Mouse (Mus musculus) heart, postnatal 36 days (tissue): ENCODE data around the gene Unc93a. TPM values are rescaled to one million over a fixed set of nuclear protein-coding genes. Genes with fewer than 3 reads are reported as not detected.
"Not testable (repeated sequence)": the region's sequence is repeated elsewhere in the genome, so short reads cannot be mapped to it uniquely, and the experiment has no call there.

Experiments used
- DNase-seq, 2 experiments: peaks; one replicate each; pipeline ENCODE4 v3.0.0; 2021 to 2022
- intact Hi-C: fragments of 180-260 bp; cut with DNase I; formaldehyde crosslinking; loops from one replicate; pipeline ENCODE4 v1.15.1; 2025
- total RNA-seq, 2 experiments: library from RNA; stranded (reverse); gene quantifications; 2 replicates each; pipeline ENCODE4 v1.2.3; 2021

Gene Unc93a
- total RNA-seq, 2 experiments from 2014 or later, result not detected

DNA sequence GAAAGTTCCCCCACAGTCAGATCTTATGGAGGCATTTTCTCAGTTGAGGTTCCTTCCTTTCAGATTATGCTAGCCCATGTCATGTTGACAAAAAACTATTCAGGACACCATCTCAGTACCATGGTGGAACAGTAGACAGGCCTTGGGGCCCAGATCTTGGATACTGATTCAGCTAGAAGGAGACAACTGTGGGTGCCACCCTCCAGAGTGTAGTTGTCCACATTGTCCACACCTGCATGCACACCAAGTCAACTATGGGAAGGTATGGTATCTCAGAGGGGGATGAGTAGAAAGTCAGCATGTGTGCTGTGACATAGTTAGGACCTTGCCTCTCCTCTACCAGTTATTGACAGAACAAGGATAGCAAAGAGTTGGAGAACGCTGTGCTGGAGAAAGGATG lies 40.1 kb downstream of the Unc93a start:
- intact Hi-C loops, result not testable (repeated sequence)

DNA sequence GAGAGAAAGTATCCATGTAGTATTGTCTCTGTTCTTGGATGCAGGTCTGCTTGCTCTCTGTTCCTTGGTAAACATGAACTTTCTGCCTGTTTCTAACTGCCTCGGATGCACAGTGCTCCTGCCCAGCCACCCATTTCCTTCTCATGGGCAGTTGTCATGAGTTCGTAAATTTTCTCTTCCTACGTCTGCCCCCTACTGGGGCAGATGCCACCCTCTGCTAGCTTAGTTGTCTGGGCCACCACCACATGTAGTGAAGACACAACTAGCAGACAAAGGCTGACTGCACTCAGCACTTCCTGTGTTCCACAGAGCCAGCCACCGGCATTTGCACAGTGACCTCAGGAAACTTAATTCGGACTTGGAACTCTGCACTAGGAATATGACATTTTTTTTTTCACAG lies 62.4 kb downstream of the Unc93a start:
- intact Hi-C loops, DNase-seq: not testable (repeated sequence)

More for the DNA sequence above, 40.1 kb downstream of the Unc93a start:
- not testable (repeated sequence) for DNase-seq

DNA sequence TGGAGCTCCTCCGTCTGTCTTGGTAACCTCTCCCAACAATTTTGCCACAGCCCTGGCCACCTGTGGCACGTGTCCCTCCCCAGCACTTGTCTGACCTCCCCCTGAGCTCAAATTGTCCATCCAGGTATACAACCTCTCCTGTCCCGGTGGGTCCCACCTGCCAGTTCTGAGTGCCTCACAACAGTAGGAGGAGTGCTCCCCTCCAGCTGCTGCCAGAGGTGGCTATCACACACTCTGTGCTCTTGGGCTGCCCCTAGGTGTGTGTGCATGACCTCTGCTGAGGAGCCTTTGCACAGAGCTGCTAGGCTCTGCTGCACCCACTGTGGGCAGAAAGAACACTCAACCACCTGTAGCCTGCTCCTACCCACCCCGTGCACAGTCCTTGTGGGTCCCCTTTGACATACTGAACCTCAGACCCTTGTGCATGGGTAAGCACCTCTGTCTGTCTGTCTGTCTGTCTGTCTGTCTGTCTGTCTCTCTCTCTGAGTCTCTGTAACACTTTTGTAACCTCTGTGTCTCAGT lies 63.7 kb downstream of the Unc93a start:
- intact Hi-C loops, DNase-seq: not testable (repeated sequence)

DNA sequence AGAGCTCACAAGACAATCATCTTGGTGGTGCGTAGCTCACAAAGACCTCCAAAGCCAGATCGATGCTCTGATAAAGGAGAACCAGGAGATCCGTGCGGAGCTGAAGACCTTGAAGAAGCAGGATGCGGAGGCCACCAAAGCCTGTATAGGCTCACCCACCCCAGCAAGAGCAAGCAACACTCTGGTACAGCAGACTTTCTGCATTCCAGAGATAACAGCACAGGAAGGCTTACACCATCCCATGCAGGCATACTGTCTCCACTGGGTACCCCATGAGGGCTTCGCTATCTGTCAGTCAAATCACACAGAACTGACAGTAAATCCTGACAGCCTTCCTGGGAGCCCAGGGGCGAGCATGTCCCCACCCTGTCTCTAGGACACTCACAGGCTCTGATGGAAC lies 68.7 kb downstream of the Unc93a start:
- intact Hi-C loops, DNase-seq: not testable (repeated sequence)

DNA sequence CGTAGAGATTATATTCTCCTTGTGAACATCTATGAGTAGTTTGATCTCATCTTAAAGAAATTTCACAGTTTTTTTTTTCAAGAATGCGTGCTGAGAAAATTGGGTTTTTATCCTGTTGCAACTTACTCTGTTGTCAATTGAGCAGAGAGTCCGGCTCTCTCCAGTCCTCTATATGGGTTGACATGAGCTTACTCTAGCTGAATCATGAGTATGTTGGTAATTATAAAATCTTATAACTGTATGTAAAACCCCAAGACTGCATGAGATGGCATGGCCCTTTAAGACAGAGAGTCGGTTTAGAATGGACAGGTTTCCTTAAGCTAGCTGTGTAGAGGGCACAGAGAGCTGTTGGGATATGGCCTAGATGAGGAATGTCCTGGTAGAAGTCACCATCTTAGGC lies 70.8 kb downstream of the Unc93a start, which contains the start of gene Tcp10b:
Tcp10b (plus strand) TSS at position 301 of the 400 bp plus-strand sequence.
- intact Hi-C loops, result not testable (repeated sequence)

More for the DNA sequence above, 70.8 kb downstream of the Unc93a start, which contains the start of gene Tcp10b:
- DNase-seq, result not testable (repeated sequence)

Other genes with a start within 250 kb of the Unc93a start
- gene Pnldc1, start 221.6 kb downstream of the Unc93a start, total RNA-seq, result under 1 TPM; 0.38 to 0.50 TPM
- 100 to 1,000 TPM; 196 to 207 TPM for gene Tcp1, start 216.1 kb downstream of the Unc93a start, total RNA-seq
- gene Mrpl18, start 215.5 kb downstream of the Unc93a start, total RNA-seq, result 100 to 1,000 TPM; 153 to 159 TPM
- gene Acat3, start 191.2 kb downstream of the Unc93a start, total RNA-seq, result under 1 TPM in 1 of 2 experiments, not detected in 1; 0.17 TPM
- gene Acat2, start 171.1 kb downstream of the Unc93a start, total RNA-seq, result 1 to 10 TPM; 5.9 to 8.8 TPM
- 10 to 100 TPM; 32.3 to 33.9 TPM for gene Wtap, start 137.6 kb downstream of the Unc93a start, total RNA-seq
- gene Sod2, start 125.0 kb downstream of the Unc93a start, total RNA-seq, result 1,000 to 10,000 TPM; 1,043 to 1,108 TPM
- not detected for gene Gpr31b, start 79.5 kb downstream of the Unc93a start, total RNA-seq
- not detected for gene Tcp10b, start 70.7 kb downstream of the Unc93a start, total RNA-seq
- not detected for gene Smok2a, start 89.4 kb upstream of the Unc93a start, total RNA-seq
- gene Smok2b, start 98.4 kb upstream of the Unc93a start, total RNA-seq, result not detected
- gene Tcp10c, start 222.8 kb upstream of the Unc93a start, total RNA-seq, result not detected